8 mouse cellular contexts compared by ENCODE assay signal in genomic region chr17:35896781-35897643, GRCm38 (mm10). TPM values are rescaled to one million over a fixed set of nuclear protein-coding genes. Genes with fewer than 3 reads are reported as not detected.
DNase-seq lines count a peak whose midpoint lies in the region; ATAC-seq lines count a peak whose summit lies in the region.

TSS of gene 2310061I04Rik (minus strand) at chr17:35897431.

- WGBS in forebrain, embryonic 10.5 days = under 1% methylated on average over 86 of the region's 86 CpGs
- WGBS in heart, embryonic 14.5 days = 0% methylated on average over 81 of the region's 86 CpGs
- under 1% methylated on average over 86 of the region's 86 CpGs for WGBS in liver, embryonic 12.5 days (ENCODE audit: insufficient replicate concordance)

- peak within 1 kb of the TSS; percentile 89 for H3K9ac ChIP-seq in heart, embryonic 14.5 days (ENCODE audit: low read length)
- H3K9ac ChIP-seq in liver, embryonic 12.5 days = peak within 1 kb of the TSS; percentile 97

- H3K9me3 ChIP-seq in forebrain, embryonic 10.5 days = no peaks in the 10 kb centered on the region
- H3K9me3 ChIP-seq in heart, embryonic 14.5 days (ENCODE audit: control insufficient read depth, low read length) = no peaks in the 10 kb centered on the region
- no peaks in the 10 kb centered on the region for H3K9me3 ChIP-seq in liver, embryonic 12.5 days (replicated peaks)

- DNase-seq in CD8-positive naive resting alpha-beta T cell, adult 2 months (ENCODE audit: low read depth in 2 of 2, low spot score in 2 of 2) = peak; percentile 87
- DNase-seq in c-Kit-negative CD71-positive TER-119-positive erythroid progenitor cells, embryonic 14.5 days (ENCODE audit: low read depth, low spot score) = peak; percentile 76
- peak; percentile 87 for DNase-seq in forebrain, embryonic 10.5 days (ENCODE audit: extremely low spot score, low spot score)
- DNase-seq in kidney, postnatal 10 days = peak; percentile 95
- DNase-seq in naive thymus-derived CD4-positive, alpha-beta T cell, adult 2 months (ENCODE audit: low read depth) = peak; percentile 97
- DNase-seq in splenic B cell, adult 2 months (ENCODE audit: low read depth, low spot score) = peak; percentile 96

- peak within 1 kb of the TSS; percentile 98 for H3K27ac ChIP-seq in forebrain, embryonic 10.5 days
- H3K27ac ChIP-seq in heart, embryonic 14.5 days (replicated peaks in 1 of 2; ENCODE audit: control insufficient read depth in 1 of 2, insufficient read depth in 1 of 2, low read depth in 2 of 2, low read length in 2 of 2) = peak within 1 kb of the TSS; percentile 86
- peak within 1 kb of the TSS; percentile 89 for H3K27ac ChIP-seq in liver, embryonic 12.5 days

- H3K36me3 ChIP-seq in forebrain, embryonic 10.5 days (replicated peaks) = peaks cover 75% of the 10 kb centered on the region
- peaks cover 67% of the 10 kb centered on the region for H3K36me3 ChIP-seq in heart, embryonic 14.5 days (ENCODE audit: control insufficient read depth, insufficient read depth, low read length)
- H3K36me3 ChIP-seq in liver, embryonic 12.5 days = peaks cover 47% of the 10 kb centered on the region
- H3K36me3 ChIP-seq in splenic B cell, adult 2 months (ENCODE audit: control insufficient read depth, insufficient read depth, low read length, poor library complexity, severe bottlenecking) = no peaks in the 10 kb centered on the region; the same call in 1 of the 2 replicates

- peak within 1 kb of the TSS; percentile 91 for H3K4me2 ChIP-seq in heart, embryonic 14.5 days (ENCODE audit: low read length)
- peak within 1 kb of the TSS; percentile 100 for H3K4me2 ChIP-seq in liver, embryonic 12.5 days

- H3K4me1 ChIP-seq in forebrain, embryonic 10.5 days = peaks cover 27% of the 10 kb centered on the region
- H3K4me1 ChIP-seq in heart, embryonic 14.5 days (ENCODE audit: control insufficient read depth in 2 of 2, insufficient read depth in 2 of 2, low read length in 2 of 2) = peaks cover 6 to 7% of the 10 kb centered on the region in 2 experiments
- peaks cover 48% of the 10 kb centered on the region for H3K4me1 ChIP-seq in liver, embryonic 12.5 days

- no peaks in the 10 kb centered on the region for H3K27me3 ChIP-seq in forebrain, embryonic 10.5 days (ENCODE audit: poor library complexity, severe bottlenecking)
- H3K27me3 ChIP-seq in heart, embryonic 14.5 days (ENCODE audit: control insufficient read depth, insufficient read depth, low read length) = no peaks in the 10 kb centered on the region
- no peaks in the 10 kb centered on the region for H3K27me3 ChIP-seq in liver, embryonic 12.5 days (replicated peaks)
- no peaks in the 10 kb centered on the region for H3K27me3 ChIP-seq in splenic B cell, adult 2 months (ENCODE audit: control insufficient read depth, insufficient read depth, low read length, poor library complexity, severe bottlenecking)

- ATAC-seq in heart, embryonic 14.5 days (ENCODE audit: insufficient number of reproducible peaks, insufficient read depth, low FRiP score, low read depth) = peak; percentile 92
- peak; percentile 90 for ATAC-seq in liver, embryonic 12.5 days

- peak within 1 kb of the TSS; percentile 81 for H3K4me3 ChIP-seq in forebrain, embryonic 10.5 days
- peak within 1 kb of the TSS; percentile 68 to 98 for H3K4me3 ChIP-seq in heart, embryonic 14.5 days (ENCODE audit: control insufficient read depth in 1 of 2, insufficient read depth in 1 of 2, low read depth in 1 of 2, low read length in 2 of 2)
- H3K4me3 ChIP-seq in liver, embryonic 12.5 days = peak within 1 kb of the TSS; percentile 99

RNA-seq across cellular contexts. Expression of gene 2310061I04Rik, which starts in this region (rescaled TPM):
- polyA plus RNA-seq in forebrain, embryonic 10.5 days (2016; fragmentation: Nextera tagmentation; extraction: Ambion mirVana) = 29.8 and 32.4 TPM in 2 replicates
- 28.7 and 28.9 TPM in 2 replicates for polyA plus RNA-seq in heart, embryonic 14.5 days (2014; fragmentation: Nextera tagmentation; extraction: Ambion mirVana)
- 20.2 and 20.9 TPM in 2 replicates for polyA plus RNA-seq in liver, embryonic 12.5 days (2016; fragmentation: Nextera tagmentation; extraction: Ambion mirVana)

Comparison
In these comparisons a context has a peak if more than half of its experiments do, and no peak if none do; other contexts are left out.
1. Peak in every context shown above with its lines: DNase-seq, ATAC-seq, H3K4me3 ChIP-seq and H3K27ac ChIP-seq.